Mouse (Mus musculus): Measurements from ENCODE around the gene RPS10-NUDT3.

Gene RPS10-NUDT3

DNA sequence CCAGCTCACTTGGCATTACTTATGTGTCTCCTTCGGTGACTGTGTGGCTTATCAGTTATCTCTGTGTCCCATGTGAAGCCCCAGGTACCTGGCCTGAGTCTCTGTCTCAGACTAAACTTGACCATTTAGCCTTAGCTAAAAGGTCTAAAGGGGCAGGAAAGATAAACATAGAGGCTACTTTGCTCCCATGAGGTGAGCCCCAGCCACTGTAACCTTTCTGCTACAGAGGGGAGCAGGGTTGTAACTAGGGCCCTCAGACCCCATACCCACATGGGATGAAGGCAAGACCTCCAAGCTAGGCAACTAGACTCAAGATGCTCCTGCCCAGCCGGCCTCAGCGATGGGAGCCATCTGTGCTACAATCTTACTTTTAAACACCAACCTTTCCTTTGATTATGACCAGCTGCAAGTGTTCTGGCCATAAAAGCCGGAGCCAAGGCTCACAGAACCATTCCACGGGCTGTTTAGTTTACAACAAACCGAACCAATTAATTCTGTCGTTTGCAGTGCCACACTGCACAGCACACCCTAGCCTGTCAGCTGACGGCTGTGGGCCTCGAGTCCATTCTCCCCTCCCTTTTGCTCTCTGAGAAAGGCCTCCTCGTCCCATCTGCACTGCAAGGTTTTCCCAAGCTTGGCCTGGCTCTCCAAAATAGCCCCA is 59.8 kb downstream of the RPS10-NUDT3 start:
- DNase-seq (ENCODE audit: low read depth, low spot score): no peak

DNA sequence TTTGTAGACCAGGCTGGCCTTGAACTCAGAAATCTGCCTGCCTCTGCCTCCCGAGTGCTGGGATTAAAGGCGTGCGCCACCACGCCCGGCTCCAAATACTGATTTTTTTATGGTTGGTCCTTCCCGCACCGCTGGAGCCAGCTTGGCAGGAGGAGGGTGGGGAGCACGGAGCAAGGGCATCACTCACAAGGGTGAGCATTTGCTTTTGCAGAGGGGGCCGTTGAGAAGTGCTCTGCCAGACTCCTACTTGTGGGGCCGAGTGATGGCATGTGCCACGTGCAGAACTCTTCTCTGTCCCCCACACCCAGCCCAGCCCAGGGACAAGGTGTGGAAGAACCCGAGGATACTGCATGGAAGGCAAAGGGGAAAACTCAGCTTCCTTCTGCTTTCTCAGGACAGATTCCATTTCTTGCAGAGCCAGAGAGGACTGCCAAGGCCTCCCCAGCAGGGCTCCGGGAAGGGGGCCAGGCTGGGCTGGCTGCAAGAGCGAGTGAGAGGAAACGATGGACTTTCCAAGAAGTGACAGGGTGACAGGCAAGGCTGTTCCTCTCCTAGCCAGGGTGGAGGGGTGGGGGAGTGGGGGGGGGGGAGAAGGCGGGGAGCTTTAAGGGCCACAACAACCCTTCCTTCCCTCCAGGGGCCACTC is 60.4 kb downstream of the RPS10-NUDT3 start:
- no peak for DNase-seq (ENCODE audit: low read depth, low spot score)

DNA sequence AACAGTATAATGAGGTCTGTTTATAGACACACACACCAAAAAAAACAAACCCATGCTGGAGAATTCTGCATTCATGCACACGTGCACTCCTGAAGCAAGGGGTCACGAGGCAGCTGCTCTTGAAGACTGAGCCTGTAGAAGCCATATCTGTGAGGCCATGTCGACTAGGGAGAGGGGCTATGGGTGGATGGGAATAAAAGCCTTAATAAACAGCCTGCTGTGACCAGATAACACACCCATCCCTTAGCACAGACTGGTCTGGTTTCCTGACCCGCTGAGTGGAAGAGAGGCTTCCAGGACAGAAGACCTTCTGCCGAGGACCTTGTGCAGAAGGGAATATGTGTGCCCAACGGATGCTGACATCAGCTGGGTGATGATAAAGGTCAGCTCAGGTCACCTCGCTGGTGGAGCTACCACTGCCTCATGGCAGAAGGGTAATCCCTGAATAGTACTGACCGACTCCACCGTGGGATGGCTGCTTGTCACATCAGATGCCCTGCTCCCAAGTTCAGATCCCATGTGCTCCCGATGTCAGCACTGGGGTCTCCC is 61.2 kb downstream of the RPS10-NUDT3 start:
- no peak for DNase-seq (ENCODE audit: low read depth, low spot score)

DNA sequence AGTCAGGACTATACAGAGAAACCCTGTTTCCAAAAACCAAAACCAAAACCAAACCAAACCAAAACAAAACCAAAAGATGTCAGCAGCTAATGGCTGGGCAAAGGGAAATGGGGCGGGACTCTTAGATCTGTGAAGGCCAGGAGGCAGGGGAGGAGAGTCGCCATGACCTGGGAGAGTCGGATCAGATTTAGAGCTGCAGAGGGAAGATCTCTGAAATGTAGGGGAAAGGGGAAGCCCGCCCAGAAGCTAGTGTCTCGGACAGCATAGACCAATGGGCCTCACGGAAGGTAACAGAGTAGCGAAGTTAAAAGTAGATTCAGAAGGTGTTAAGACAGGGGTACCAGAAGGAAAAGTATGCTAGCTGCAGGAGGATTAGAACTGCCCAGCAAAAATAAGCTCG is 63.7 kb downstream of the RPS10-NUDT3 start:
- no peak for DNase-seq (ENCODE audit: low read depth, low spot score)

DNA sequence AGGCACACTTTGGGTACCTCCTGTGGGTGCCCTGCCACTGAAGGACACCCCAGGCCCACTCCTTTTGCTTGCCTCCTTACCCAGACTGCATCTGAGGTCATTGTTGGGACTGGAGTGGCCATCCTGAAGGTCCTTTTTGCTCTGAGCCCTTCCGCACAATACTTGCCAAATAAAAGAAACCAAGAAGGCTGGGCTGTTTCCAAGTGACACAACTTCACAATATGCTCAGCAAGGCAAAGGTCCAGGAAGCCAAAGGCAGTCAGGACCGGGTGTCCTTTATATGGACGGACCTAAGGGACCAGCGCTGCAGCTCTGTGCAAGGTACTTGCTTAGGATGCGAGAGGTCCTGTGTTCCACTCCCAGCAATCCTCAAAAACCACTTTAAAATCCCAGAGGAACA is 66.8 kb downstream of the RPS10-NUDT3 start:
- no peak for DNase-seq (ENCODE audit: low read depth, low spot score)

DNA sequence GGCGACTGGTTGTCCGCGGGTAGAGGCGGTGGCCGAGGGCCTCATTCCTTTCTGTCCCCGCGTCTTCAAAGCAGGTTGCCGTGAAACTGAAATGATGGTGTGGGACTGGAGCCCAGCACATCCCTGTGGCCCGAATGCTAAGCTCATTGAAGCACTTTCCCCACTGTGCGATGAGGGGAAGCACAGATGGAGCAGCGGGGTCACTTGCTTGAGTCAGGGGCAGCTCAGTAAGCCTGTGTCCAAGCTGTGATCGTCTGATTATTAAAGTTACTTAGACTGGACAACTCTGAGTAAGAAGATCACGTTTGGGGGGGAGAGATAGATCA is 69.1 kb downstream of the RPS10-NUDT3 start:
- no peak for DNase-seq (ENCODE audit: low read depth, low spot score)

DNA sequence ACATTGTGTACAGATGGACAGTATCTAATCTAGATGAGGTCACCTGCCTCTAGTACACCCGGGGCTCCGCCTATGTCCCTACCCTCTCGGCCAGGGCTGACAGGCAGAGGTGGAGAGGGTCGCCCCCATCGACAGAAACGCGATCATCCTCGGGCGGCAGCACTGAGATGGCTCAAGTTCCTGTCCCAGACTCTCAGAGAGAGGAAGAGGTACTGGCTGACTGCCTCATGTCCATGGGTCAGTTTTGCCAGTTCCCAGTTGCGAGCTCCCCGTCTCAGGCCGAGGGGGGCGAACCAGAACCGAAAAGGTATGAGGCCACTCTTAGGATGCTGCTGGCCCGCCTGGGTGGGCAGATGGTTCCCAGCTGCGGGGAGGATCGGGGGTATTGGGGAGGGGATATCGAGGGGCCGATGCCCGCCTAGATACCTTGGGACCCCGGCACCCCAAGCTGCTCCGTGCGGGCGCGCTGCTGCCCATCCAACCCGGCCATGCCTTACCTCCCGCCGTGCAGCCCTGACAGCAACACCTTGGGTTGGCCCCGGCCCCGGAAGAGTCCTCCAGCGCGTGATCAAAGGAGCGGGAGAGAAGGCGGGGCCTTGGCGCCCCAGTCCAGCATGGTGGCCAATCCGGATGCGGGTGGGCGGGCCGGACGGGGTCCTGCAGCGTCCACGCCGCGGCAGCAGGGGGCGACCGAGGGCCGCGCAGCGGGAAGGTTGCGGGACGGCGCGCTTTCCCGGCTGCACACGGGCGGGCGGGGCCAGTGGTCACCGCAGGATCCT is 69.7 kb downstream of the RPS10-NUDT3 start, which contains the start of gene AI413582:
TSS of gene AI413582 (minus strand) at position 594 of the 779 bp plus-strand sequence.
- DNase-seq (ENCODE audit: low read depth, low spot score): peak; percentile 93

DNA sequence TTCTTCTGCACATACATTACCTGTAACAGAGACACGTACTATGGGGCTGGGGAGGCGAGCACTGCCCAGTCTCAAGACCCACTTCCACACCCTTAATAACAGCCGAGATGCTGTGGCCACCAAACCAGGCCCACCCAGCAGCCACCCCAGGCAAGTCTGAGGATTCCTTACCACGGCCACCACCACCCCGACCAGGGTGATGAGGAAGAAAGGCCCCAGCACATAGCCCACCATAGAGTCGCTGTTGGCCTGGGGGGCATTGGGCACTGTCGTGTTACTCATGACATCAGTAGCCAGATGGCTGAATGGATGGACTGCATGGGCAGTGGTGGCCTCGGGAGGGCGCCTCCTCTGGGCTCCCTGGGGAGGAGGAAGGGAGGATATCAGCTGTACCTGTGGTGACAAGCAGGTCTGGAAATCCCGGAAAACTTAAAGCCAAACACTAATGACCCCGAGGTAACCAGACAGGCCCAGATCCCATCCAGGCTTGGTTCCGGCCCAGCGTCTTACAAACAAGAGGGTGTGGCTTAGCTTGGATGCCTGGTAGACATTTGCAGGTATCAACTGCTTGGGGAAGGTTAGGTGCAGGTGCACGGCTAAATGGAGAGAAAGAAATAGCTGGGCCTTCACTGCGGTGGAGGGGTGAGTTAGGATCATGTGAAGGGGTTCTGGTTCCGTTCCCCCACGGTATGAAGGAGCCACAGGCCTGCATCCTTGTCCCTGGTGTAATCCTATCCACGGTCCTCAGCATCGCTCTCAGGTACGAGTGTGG is 70.4 kb downstream of the RPS10-NUDT3 start:
- DNase-seq (ENCODE audit: low read depth, low spot score): peak; percentile 39

DNA sequence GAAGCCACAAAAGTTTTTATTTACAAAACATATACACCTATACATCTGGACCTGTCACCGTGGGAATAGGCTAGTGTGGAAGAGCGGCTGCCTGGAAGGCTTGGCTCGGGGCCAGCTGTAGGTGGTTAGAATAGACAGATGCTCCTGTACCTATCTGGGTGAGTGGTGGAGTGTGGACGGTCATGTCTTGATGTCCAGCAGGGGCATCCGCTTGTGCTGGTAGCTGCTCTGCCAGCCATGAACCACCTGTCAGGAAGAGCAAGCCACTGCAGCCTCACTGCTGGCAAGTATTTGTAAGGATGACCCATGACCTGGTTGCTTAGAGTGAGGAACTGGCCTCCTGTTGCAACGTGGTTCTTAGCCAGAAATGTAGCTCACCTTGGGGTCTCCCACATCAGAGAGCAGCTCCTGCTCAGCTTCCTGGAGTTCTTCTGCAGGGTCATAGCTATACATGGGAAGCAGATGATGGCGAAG is 71.2 kb downstream of the RPS10-NUDT3 start:
- no peak for DNase-seq (ENCODE audit: low read depth, low spot score)

DNA sequence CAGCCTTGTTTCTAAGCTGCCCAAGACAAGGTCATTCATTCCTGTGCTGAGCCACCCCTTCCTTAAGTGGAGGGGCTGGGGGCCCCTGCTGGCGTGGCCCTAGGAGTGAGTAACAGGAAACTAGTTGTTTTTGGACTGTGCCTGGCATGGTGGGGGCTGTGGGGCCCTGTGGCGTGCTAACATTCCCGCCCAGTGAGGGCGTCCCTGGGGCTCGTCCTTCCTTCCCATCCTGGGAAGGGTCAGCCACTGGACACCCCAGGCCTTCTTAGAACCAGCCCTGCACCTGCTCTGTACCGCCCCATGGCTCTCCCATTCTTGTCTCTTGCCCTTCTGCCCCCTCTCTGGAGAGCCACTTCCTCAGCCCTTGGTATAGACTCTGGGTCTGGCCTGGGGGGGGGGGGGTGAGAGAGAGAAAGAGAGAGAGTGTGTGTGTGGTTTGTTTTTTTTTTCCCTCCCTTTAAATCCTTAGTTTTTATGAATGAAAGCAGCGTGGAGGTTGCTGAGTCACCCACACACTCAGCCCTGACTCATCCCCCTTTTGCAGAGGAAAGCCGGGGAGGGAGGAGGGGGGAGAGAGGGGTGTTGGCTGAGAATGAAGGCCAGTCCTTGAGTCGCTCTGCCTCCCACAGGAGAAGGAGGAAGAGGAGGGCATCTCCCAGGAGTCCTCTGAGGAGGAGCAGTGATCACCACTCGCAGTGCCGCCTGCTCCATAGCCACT is 73.1 kb downstream of the RPS10-NUDT3 start:
- DNase-seq (ENCODE audit: low read depth, low spot score): peak; percentile 97

DNA sequence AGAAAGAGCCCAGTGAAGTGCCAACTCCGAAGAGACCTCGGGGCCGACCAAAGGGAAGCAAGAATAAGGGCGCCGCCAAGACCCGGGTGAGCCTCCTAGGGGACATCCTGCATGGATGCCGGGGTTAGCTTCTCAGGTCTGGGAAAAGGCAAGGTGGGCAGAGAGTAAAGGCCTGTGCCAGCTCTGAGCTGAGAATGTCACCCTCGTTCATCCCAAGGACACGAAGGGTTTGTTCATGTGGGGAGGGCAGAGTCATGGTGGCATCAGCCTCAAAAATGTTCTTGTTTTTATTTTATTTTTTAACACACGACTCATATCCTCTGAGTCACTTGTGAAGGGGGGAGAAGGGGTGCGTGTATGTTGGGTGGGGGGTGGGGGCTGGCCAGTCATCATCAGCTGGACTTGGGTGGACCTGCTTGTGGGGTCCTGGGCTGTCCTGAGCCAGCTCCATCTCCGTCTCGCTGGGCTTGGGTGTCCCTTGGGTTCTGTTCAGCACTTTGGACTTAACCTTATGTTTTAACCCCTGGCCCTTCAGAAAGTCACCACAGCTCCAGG is 74.0 kb downstream of the RPS10-NUDT3 start:
- peak; percentile 52 for DNase-seq (ENCODE audit: low read depth, low spot score)

DNA sequence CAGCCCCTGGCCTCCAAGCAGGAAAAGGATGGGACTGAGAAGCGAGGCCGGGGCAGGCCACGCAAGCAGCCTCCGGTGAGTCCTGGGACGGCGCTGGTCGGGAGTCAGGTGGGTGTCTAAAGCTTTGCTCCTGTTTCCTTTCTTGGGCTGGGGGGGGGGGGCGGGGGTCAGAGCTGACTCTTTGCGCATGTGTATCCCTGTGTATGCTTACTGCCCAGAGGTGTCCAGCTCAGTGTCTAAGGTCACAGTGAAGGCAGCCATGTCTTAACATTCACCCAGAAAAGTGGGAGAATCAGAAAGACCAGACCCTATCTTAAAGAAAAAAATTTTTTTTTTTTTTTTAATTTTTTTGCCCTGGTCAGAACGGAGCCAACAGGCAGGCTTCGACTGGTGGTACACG is 75.4 kb downstream of the RPS10-NUDT3 start:
- DNase-seq (ENCODE audit: low read depth, low spot score): no peak

DNA sequence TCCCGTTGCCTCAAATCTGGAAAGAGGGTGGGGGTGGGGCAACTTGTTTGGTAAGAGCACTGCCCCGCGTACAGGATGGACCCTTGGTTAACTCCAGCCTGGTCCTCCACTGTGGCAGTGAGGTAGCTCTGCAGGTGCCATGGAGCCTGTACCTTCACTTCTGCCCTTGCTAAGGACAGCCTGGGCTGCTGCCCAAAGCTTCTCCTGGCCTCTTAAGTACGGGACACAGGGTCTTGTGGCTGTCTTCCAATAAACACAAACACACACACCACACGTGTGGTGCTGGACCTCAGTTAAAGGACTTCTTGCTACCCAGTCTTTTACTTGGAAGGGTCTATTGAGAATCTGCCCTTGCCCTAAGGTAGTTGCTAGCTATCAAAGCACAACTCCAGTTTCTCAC is 76.2 kb downstream of the RPS10-NUDT3 start:
- no peak for DNase-seq (ENCODE audit: low read depth, low spot score)

DNA sequence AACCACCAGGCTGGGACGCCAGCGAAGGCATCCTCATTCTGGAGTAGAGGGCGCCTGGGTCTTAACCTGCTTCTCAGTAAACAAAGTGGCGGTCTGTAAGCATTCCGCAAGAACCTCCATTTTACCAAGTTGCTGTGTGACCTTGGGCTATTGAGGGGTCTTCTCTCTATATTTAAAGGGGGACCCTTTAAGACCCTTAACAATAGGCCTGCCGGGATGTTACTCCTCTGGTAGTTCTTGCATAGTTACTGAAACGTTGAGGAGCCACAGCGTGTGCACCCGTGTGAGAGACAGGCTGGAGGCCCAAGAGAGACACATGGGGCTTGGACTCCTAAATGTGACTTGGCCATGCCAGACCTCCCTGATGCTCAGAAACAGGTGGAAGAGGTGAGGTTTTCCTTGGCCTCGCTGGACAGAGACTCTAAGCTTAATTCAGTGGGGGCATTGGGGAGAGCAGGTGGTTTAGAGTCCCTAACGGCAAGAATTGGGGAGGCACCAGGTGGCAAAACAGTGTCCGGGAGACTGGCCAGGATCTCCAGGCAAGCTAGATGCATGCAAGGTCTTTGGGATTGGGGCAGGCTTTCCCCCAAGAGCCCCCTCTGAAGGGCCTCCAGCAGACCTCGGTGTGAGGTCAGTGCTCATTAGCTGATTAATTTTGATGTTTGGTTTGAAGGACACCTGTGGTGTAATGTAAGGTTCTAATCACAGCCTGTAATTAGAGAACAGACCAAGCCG is 76.9 kb downstream of the RPS10-NUDT3 start:
- peak; percentile 45 for DNase-seq (ENCODE audit: low read depth, low spot score)

DNA sequence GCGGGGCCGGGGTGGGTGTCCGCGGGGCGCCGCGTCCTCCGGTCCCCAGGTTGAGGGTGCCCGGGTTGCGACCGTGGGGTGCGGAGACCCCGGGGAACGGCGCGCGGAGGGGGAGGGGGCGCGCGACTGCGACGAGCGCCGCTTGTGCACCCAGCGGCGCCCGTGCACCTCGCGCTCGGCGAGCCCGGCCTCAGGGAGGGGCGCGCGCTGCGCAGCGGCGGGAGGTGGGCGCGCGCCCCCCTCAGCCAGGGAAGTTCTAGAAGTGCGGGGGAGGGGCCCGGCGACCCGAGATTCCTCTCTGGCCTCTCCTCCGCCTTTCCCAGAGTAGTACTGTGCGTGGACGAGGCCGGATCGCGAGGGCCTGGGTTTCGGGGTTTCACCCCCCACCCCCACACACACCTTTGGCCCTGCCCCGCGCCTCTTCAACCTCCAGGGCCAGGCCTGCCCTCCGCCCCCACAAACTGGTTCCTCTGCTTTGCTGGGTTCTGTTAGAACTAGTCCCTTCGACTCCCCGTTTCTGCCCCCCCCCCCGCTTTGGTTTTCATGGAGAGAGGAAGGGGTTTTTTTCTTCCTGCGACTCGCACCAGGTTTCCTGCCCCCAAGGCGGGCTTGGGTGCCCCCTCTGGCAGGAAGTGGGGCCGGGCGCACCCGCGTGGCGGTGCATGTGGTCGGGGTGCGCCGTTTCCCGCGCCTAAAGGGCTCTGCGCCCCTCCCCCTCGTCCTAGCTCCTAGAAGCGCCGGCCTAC is 77.7 kb downstream of the RPS10-NUDT3 start:
- peak; percentile 72 for DNase-seq (ENCODE audit: low read depth, low spot score)

DNA sequence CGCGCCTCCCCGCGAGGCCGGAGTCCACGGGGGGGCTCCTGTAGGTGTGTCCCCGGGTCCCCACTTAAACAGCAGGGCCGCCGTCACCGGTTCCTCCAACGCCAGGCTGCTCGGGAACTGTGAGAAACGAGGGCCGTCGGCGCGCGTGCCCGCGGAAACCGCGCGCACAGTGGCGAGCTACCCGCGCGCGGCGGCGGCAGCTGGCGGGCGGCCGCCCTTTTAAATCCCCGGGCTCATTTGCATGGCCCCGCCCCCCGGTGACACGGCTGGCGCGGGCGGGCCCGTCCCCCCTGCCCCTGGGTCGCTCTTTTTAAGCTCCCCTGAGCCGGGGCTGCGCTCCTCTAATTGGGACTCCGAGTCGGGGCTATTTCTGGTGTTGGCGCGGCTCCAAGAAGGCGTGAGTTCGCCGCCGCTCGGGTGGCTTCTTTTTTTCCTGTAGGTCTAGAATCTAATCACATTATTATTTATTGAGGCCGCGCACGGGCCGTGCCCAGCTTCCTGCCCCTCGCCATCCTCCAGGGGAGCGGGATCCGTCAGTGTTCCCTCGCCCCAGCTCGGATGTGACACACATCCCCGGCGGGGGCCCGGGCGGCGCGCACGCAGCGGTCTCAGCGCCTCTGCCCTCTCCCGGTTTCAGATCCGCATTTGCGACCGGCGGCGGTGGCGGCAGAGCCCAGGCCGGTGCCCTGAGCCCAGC is 78.6 kb downstream of the RPS10-NUDT3 start, which contains the start of gene Hmga1:
TSS of gene Hmga1 (plus strand) at position 183 of the 697 bp plus-strand sequence.
- peak; percentile 74 for DNase-seq (ENCODE audit: low read depth, low spot score)

DNA sequence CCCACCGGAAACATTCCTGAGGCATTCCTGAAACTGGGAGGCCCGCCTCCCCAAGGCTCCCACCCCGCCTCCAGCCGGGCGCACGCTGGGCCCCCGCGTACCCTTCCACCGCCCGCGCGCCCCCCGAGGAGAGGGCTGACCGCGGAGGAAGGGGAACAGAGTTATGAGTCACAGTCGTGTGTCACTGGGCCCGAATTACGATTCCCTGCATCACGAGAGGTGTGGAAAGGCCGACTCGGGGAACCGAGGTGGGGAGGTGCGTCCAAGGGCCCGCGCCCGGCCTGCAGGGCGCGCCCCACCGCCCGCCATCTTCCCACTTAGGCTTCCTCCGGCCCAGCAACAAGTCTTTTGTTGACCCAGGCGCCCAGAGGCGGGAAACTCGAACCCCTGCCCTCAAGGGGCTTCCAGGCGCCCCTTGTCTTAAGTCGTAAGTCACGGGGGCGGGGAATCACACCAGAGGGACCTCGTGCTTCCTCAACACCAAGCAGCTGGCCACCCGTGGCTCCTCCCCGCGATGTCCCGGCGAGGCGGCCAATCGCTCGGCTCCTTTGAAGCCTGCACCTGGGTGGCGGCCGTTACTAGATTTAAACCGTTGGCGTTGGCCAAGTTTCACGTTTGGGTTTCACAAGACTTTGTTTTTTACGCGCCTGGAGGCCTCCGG is 79.4 kb downstream of the RPS10-NUDT3 start:
- no peak for DNase-seq (ENCODE audit: low read depth, low spot score)

DNA sequence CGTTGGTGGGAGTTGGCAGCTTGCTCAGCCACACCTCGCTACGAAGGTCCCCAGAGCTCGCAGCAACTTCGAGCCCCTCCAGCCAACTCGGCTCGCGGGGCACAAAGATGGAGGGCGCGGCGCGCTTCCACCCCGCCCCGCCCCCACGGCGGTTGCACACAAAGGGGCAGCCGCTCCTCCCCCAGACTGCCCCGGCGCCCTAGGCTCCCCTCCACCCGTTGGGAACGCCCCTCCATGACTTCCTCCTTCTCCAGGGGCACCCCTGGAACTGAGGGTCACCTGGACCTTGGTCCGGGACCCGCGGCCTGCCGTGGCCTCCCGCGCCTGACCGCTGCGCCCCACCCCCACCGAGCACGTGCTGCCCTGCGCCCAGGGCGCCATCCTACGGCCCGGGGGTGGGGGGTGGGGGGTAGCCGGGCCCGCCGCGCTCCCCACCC is 79.9 kb downstream of the RPS10-NUDT3 start:
- DNase-seq (ENCODE audit: low read depth, low spot score): no peak
